In genomic region chr4:127235742-127236487, GRCm38 (mm10) we compare ENCODE assay signal across 8 mouse cellular contexts. TPM values are rescaled to one million over a fixed set of nuclear protein-coding genes. Genes with fewer than 3 reads are reported as not detected.
A peak's percentile ranks its signal among the peaks of the same experiment; 100 is the strongest.
DNase-seq lines count a peak whose midpoint lies in the region; ATAC-seq and TF ChIP-seq lines count a peak whose summit lies in the region.

No protein-coding gene starts in this region.

- TF ChIP-seq CTCF in MEL (IDR thresholded peaks at IDR 0.05 in 2 of 3, conservative IDR thresholded peaks at IDR 0.05 in 1 of 3; ENCODE audit: control insufficient read depth in 1 of 3, insufficient read depth in 1 of 3, low read depth in 2 of 3, low read length in 3 of 3, poor library complexity in 1 of 3, severe bottlenecking in 1 of 3) = peak in 2 of 3 experiments; percentile 45 to 52; a peak in 5 of 6 replicates

- peak; percentile 22 for TF ChIP-seq RAD21 in MEL (IDR thresholded peaks at IDR 0.05; ENCODE audit: low read depth, low read length)

- under 1% methylated on average over 50 of the region's 67 CpGs for WGBS in forebrain, embryonic 14.5 days

- no peak for TF ChIP-seq EP300 in MEL (IDR thresholded peaks at IDR 0.05; ENCODE audit: low read depth in 1 of 2, low read length in 2 of 2)

- no peak overlapping the region for H3K4me3 ChIP-seq in MEL (ENCODE audit: control insufficient read depth in 1 of 2, insufficient read depth in 1 of 2, low read depth in 2 of 2, low read length in 2 of 2)
- peak overlapping the region; percentile 48 for H3K4me3 ChIP-seq in forebrain, embryonic 14.5 days (ENCODE audit: low read depth, low read length)

- no peaks in the 10 kb centered on the region for H3K79me2 ChIP-seq in MEL (ENCODE audit: control insufficient read depth, insufficient read depth, low read length, poor library complexity)

- ATAC-seq in forebrain, embryonic 14.5 days = peak; percentile 79

- no peaks in the 10 kb centered on the region for H3K36me3 ChIP-seq in MEL (ENCODE audit: control insufficient read depth in 1 of 2, insufficient read depth in 2 of 2, low read length in 2 of 2)
- no peaks in the 10 kb centered on the region for H3K36me3 ChIP-seq in forebrain, embryonic 14.5 days (ENCODE audit: control insufficient read depth, insufficient read depth, low read length)

- TF ChIP-seq POLR2A in MEL (IDR thresholded peaks at IDR 0.05; ENCODE audit: control insufficient read depth in 1 of 2, insufficient read depth in 1 of 2, low read depth in 1 of 2, low read length in 2 of 2, poor library complexity in 1 of 2) = no peak

- H3K4me2 ChIP-seq in forebrain, embryonic 14.5 days (ENCODE audit: low read length) = peak overlapping the region; percentile 97

- H3K9me3 ChIP-seq in MEL (replicated peaks; ENCODE audit: insufficient read depth, low read length) = no peaks in the 10 kb centered on the region
- no peaks in the 10 kb centered on the region for H3K9me3 ChIP-seq in forebrain, embryonic 14.5 days (replicated peaks; ENCODE audit: control insufficient read depth, low read length)

- H3K4me1 ChIP-seq in MEL (ENCODE audit: control insufficient read depth in 1 of 2, insufficient read depth in 2 of 2, low read length in 2 of 2) = no peaks in the 10 kb centered on the region
- H3K4me1 ChIP-seq in forebrain, embryonic 14.5 days (ENCODE audit: control insufficient read depth, insufficient read depth, low read length) = peaks cover 31% of the 10 kb centered on the region

- no peaks in the 10 kb centered on the region for H3K27me3 ChIP-seq in MEL (ENCODE audit: control insufficient read depth in 1 of 2, insufficient read depth in 2 of 2, low read length in 2 of 2)
- H3K27me3 ChIP-seq in forebrain, embryonic 14.5 days (replicated peaks; ENCODE audit: control insufficient read depth, insufficient read depth, low read length) = no peaks in the 10 kb centered on the region

- intact Hi-C loops in heart, postnatal 25 days (cut with DNase I) = loop anchor here (1.0 to 2.0 kb wide), 2 partner anchors 83 to 88 kb away; no protein-coding TSS in a partner anchor

- H3K27ac ChIP-seq in MEL (ENCODE audit: control insufficient read depth, low read depth, low read length) = no peak overlapping the region
- H3K27ac ChIP-seq in forebrain, embryonic 14.5 days (ENCODE audit: low read depth, low read length) = peak overlapping the region; percentile 65

- no peak overlapping the region for H3K9ac ChIP-seq in MEL (ENCODE audit: control insufficient read depth, low read depth, low read length, poor library complexity, severe bottlenecking)
- H3K9ac ChIP-seq in forebrain, embryonic 14.5 days (ENCODE audit: low read length) = peak overlapping the region; percentile 79

- DNase-seq in MEL (ENCODE audit: low read depth, low spot score) = peak; percentile 39
- peak; percentile 63 for DNase-seq in c-Kit-positive CD71-positive TER-119-positive erythroid progenitor cells, embryonic 14.5 days (ENCODE audit: low spot score)
- DNase-seq in forebrain, embryonic 14.5 days (ENCODE audit: low spot score) = peak; percentile 92
- DNase-seq in heart, postnatal 25 days (ENCODE audit: low spot score) = peak; percentile 53
- peak; percentile 56 to 83 for DNase-seq in layer of hippocampus, adult 18-20 months (ENCODE audit: low spot score in 2 of 2)
- peak; percentile 90 for DNase-seq in lung, postnatal 10 days
- DNase-seq in ovary, postnatal 14 days (ENCODE audit: low spot score) = peak; percentile 74
- peak; percentile 89 for DNase-seq in thymus, postnatal 25 days

TF ChIP-seq in MEL, 35 proteins besides CTCF, POLR2A, EP300 and RAD21:
- TF ChIP-seq POLR2AphosphoS5 (IDR thresholded peaks at IDR 0.05; ENCODE audit: borderline replicate concordance, low read depth, low read length) (no peak), SMC3 (IDR thresholded peaks at IDR 0.05; ENCODE audit: low read depth, low read length) (peak; percentile 35), POLR2AphosphoS2 (IDR thresholded peaks at IDR 0.05; ENCODE audit: low read length) (no peak), NELFE (IDR thresholded peaks at IDR 0.05; ENCODE audit: low read depth, low read length) (no peak), MYC (IDR thresholded peaks at IDR 0.05; ENCODE audit: low read depth, low read length) (no peak), RCOR1 (IDR thresholded peaks at IDR 0.05; ENCODE audit: low read depth, low read length) (no peak)

RNA-seq across cellular contexts. Expression of gene Smim12, which starts 7.7 kb away (rescaled TPM):
- total RNA-seq in MEL (2012; rRNA removed) = 38.4 and 48.3 TPM in 2 replicates
- 10 to 100 TPM in 1 of 2 experiments, not detected in 1; 60.1 TPM for polyA plus RNA-seq in MEL (2012; ENCODE audit: insufficient read depth in 1 of 2, insufficient read length in 2 of 2, low read depth in 1 of 2, low replicate concordance in 2 of 2, missing spikeins in 1 of 2)
- 53.2 and 61.1 TPM in 2 replicates for polyA plus RNA-seq in forebrain, embryonic 14.5 days (2014; fragmentation: Nextera tagmentation; extraction: Ambion mirVana)
- total RNA-seq in heart, postnatal 25 days (2021) = 10 to 100 TPM; 49.2 to 50.6 TPM
- total RNA-seq in layer of hippocampus, adult 18-20 months (2021) = 10 to 100 TPM; 49.3 to 51.7 TPM

Comparison
In these comparisons a context has a peak if more than half of its experiments do, and no peak if none do; other contexts are left out.
1. DNase-seq: peak in every context shown above with its lines; median percentile 92 in forebrain, embryonic 14.5 days; 90 in lung, postnatal 10 days; 89 in thymus, postnatal 25 days; 74 in ovary, postnatal 14 days; 70 in layer of hippocampus, adult 18-20 months; 63 in c-Kit-positive CD71-positive TER-119-positive erythroid progenitor cells, embryonic 14.5 days; 53 in heart, postnatal 25 days; 39 in MEL.